Mouse (Mus musculus) neural tube, embryonic 14.5 days (tissue): ENCODE results near the gene Sesn2. TPM values are rescaled to one million over a fixed set of nuclear protein-coding genes. Genes with fewer than 3 reads are reported as not detected.
A peak's percentile ranks its signal among the peaks of the same experiment; 100 is the strongest.
"Not testable (repeated sequence)": the region's sequence is repeated elsewhere in the genome, so short reads cannot be mapped to it uniquely, and the experiment has no call there.

ENCODE experiments used
- ATAC-seq: fragments of 200-750 bp; cut with Nextera tagmentation; 2 replicates; pipeline ENCODE4 v1.8.0; 2017; ENCODE audit warnings: low read depth, mild to moderate bottlenecking, moderate TSS enrichment, moderate library complexity
- H3K27ac ChIP-seq: fragments of 300-500 bp; sonication (generic); 2 replicates; pipeline ENCODE4 v1.5.1; 2014; ENCODE audit warnings: low read depth, mild to moderate bottlenecking, control low read depth, low read length, moderate library complexity, mixed read lengths
- H3K27me3 ChIP-seq: fragments of 300-500 bp; sonication (generic); 2 replicates; pipeline ENCODE4 v1.6.1; 2014; ENCODE audit warnings: low read length; ENCODE audit not compliant: control insufficient read depth, insufficient read depth
- H3K36me3 ChIP-seq: fragments of 300-500 bp; sonication (generic); 2 replicates; pipeline ENCODE4 v1.6.1; 2014; ENCODE audit warnings: low read length, mixed read lengths; ENCODE audit not compliant: control insufficient read depth, insufficient read depth
- H3K4me1 ChIP-seq: fragments of 300-500 bp; sonication (generic); 2 replicates; pipeline ENCODE4 v1.6.1; 2014; ENCODE audit warnings: low read length; ENCODE audit not compliant: control insufficient read depth, insufficient read depth
- H3K4me2 ChIP-seq: fragments of 300-500 bp; sonication (generic); 2 replicates; pipeline ENCODE4 v1.6.1; 2014; ENCODE audit warnings: mild to moderate bottlenecking, low read depth, low read length, control low read depth
- H3K4me3 ChIP-seq: fragments of 300-500 bp; sonication (generic); 2 replicates; pipeline ENCODE4 v1.5.1; 2014; ENCODE audit warnings: low read depth, low read length, control low read depth, mixed read lengths
- H3K9ac ChIP-seq: fragments of 300-500 bp; sonication (generic); replicated peaks from 2 replicates; pipeline ENCODE4 v1.6.1; 2014; ENCODE audit warnings: low read depth, mild to moderate bottlenecking, control low read depth, low read length, mixed read lengths
- H3K9me3 ChIP-seq: fragments of 300-500 bp; sonication (generic); 2 replicates; pipeline ENCODE4 v1.6.1; 2016; ENCODE audit warnings: low read length; ENCODE audit not compliant: control insufficient read depth
- WGBS: fragments of 180-500 bp; shearing (Covaris S2); extraction: QIAGEN DNeasy Blood & Tissue Kit; methylation state at CpG from one replicate; pipeline ENCODE4 v1.1.7; 2014; 5-methylcytosine and 5-hydroxymethylcytosine counted together
- polyA plus RNA-seq: library from polyadenylated mRNA; unstranded; fragments of >200 nt; fragmentation: Nextera tagmentation; extraction: Ambion mirVana; gene quantifications from 2 replicates; pipeline ENCODE4 v1.2.1, GENCODE M21; 2014

Gene Sesn2
- 5.9 and 7.3 TPM in 2 replicates for polyA plus RNA-seq

GRCm38 (mm10) chr4:132510352-132510798 lies at the start of gene Sesn2:
TSS of gene Sesn2 (minus strand) at chr4:132510501.
- Histone ChIP-seq H3K4me3 (peak within 1 kb of the TSS; percentile 83), H3K27me3 (no peaks in the 10 kb centered on the region; the same call in 1 of the 2 replicates), H3K9ac (peak within 1 kb of the TSS; percentile 74), H3K4me1 (peaks cover 9% of the 10 kb centered on the region; the same call in 1 of the 2 replicates), H3K36me3 (no peaks in the 10 kb centered on the region), H3K27ac (peak within 1 kb of the TSS; percentile 64; the same call in 1 of the 2 replicates), H3K4me2 (peak within 1 kb of the TSS; percentile 85), H3K9me3 (no peaks in the 10 kb centered on the region)
- 0% methylated on average over 32 of the region's 32 CpGs for WGBS
- ATAC-seq = peak; percentile 94

DNA sequence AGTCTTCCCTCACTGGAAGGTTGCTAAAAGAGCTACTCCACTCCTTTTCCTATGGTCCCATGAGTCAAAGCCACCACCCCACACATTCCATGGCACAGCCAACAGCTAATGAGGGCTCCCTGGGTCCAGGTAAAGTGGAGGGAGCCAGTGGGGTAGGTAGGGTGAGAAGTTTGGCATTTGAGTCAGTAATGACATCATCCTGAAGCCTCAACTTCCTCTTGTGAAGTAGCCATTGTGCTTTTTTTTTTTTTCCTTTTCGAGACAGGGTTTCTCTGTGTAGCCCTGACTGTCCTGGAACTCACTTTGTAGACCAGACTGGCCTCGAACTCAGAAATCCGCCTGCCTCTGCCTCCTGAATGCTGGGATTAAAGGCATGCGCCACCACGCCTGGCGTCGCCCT lies 45.2 kb upstream of the Sesn2 start:
- 89% methylated on average over 7 of the region's 7 CpGs for WGBS
- not testable (repeated sequence) for ATAC-seq, H3K27me3 ChIP-seq, H3K4me2 ChIP-seq, H3K9ac ChIP-seq, H3K27ac ChIP-seq, H3K9me3 ChIP-seq, H3K4me1 ChIP-seq, H3K4me3 ChIP-seq
- peaks cover 25% of the 10 kb centered on the region for H3K36me3 ChIP-seq

DNA sequence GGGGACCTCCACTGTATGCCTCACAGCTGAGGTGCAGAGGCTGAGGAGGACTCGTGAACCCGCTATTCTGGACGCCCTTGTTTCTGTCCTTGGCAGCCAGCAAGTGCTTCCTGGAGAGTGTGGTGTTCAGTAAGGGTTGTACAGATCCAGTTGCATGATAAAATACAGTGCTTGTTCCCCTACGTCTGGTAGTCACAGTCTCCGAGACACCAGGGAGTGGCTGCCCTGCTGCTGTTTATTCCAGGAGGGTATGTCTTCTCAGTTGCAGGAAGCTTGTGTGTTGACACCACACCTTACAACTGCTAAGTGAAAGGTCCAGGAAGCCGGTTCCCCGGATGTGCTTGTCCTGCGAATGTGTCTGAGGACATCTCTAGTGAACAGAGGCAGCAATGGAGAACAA lies 44.4 kb upstream of the Sesn2 start:
- H3K4me1 ChIP-seq = no peaks in the 10 kb centered on the region
- no peak overlapping the region for H3K4me3 ChIP-seq

DNA sequence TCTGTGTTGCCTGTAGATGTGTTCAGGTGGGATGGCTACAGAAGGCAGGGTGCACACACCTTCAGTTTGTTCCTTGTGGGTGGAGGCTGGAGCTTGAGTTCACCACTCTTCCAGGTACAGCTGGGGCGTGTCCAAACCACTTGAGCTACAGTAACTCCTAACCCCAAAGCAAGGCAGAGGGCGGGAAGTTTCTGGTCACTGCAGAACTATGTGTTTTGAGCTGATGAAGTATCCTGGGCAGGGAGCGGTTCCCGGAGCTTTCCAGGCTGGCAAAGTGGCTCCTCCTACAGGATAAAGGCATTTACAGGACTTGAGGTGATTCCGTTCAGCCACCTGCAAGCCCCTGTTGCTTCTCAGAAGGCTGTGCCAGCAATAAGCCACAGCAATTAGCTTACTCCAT lies 43.9 kb upstream of the Sesn2 start:
- 70% methylated on average over 5 of the region's 5 CpGs for WGBS
- Histone ChIP-seq H3K4me2 (no peak overlapping the region), H3K4me3 (no peak overlapping the region), H3K4me1 (no peaks in the 10 kb centered on the region), H3K27me3 (no peaks in the 10 kb centered on the region), H3K9me3 (no peaks in the 10 kb centered on the region), H3K9ac (no peak overlapping the region), H3K36me3 (peaks cover 33% of the 10 kb centered on the region), H3K27ac (no peak overlapping the region)
- ATAC-seq = no peak

More for the DNA sequence above, 44.4 kb upstream of the Sesn2 start:
- Histone ChIP-seq H3K36me3 (peaks cover 28% of the 10 kb centered on the region), H3K4me2 (no peak overlapping the region), H3K27me3 (no peaks in the 10 kb centered on the region), H3K9me3 (no peaks in the 10 kb centered on the region), H3K9ac (no peak overlapping the region), H3K27ac (no peak overlapping the region)
- WGBS = 86% methylated on average over 8 of the region's 8 CpGs
- ATAC-seq = no peak

DNA sequence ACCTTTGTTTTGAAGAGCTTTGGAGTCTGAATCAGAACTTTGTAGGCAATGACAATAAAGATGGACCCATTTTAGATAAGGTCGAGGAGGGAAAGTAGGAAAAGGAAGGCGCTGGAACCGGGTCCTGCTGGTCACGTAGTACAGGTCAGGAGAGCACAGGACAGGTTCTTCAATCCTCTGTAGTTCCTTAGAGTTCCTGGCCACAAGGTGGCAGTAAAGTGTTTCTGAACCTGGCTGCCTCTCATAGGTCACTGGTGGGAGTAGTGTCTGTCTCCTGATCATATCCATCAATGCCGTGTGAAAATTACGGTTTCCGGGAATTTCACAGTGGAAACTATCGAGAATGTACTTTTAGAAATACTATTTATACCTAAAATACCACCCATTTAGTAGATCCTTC lies 35.5 kb upstream of the Sesn2 start:
- no peak for ATAC-seq
- H3K27ac ChIP-seq = no peak overlapping the region
- 45% methylated on average over 8 of the region's 8 CpGs for WGBS
- no peak overlapping the region for H3K9ac ChIP-seq
- H3K9me3 ChIP-seq = no peaks in the 10 kb centered on the region
- peaks cover 59% of the 10 kb centered on the region for H3K36me3 ChIP-seq
- no peak overlapping the region for H3K4me2 ChIP-seq
- H3K4me3 ChIP-seq = no peak overlapping the region
- H3K27me3 ChIP-seq = no peaks in the 10 kb centered on the region
- no peaks in the 10 kb centered on the region for H3K4me1 ChIP-seq

- no peak overlapping the region for H3K4me2 ChIP-seq
- 0 out of 2 replicates have a peak, but pooled peaks cover 1% of the 10 kb centered on the region for H3K4me1 ChIP-seq
- peaks cover 54% of the 10 kb centered on the region for H3K36me3 ChIP-seq
- no peaks in the 10 kb centered on the region for H3K9me3 ChIP-seq
- no peak for ATAC-seq
- H3K9ac ChIP-seq = no peak overlapping the region
- 74% methylated on average over 1 of the region's 1 CpGs for WGBS
- H3K27me3 ChIP-seq = no peaks in the 10 kb centered on the region
- H3K27ac ChIP-seq = no peak overlapping the region
- H3K4me3 ChIP-seq = no peak overlapping the region
Observed at GRCm38 (mm10) chr4:132542724-132543123, 32.4 kb upstream of the Sesn2 start.

DNA sequence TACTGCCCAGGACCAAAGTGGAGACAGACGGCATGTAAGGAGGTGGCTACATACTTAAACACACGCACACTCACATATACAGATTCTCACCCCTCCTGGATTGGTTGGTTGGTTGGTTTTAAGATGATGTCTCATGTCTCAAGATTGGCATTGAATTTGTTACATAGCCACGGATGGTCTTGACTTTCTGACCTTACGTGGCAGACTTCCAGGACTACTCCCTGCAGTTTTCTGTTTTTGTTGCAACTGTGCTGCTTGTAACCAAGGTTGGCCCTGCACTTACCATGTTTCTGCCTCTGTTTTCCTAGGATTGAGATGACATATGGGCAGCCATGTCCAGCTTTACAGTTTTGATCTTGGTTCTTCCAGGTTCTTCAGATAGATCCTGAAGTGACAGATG lies 31.1 kb upstream of the Sesn2 start:
- peaks cover 9% of the 10 kb centered on the region for H3K4me1 ChIP-seq
- no peaks in the 10 kb centered on the region for H3K27me3 ChIP-seq
- H3K4me2 ChIP-seq = no peak overlapping the region
- no peak overlapping the region for H3K4me3 ChIP-seq
- no peaks in the 10 kb centered on the region for H3K9me3 ChIP-seq
- peaks cover 43% of the 10 kb centered on the region for H3K36me3 ChIP-seq
- ATAC-seq = no peak
- H3K27ac ChIP-seq = no peak overlapping the region
- H3K9ac ChIP-seq = no peak overlapping the region
- 86% methylated on average over 4 of the region's 4 CpGs for WGBS

DNA sequence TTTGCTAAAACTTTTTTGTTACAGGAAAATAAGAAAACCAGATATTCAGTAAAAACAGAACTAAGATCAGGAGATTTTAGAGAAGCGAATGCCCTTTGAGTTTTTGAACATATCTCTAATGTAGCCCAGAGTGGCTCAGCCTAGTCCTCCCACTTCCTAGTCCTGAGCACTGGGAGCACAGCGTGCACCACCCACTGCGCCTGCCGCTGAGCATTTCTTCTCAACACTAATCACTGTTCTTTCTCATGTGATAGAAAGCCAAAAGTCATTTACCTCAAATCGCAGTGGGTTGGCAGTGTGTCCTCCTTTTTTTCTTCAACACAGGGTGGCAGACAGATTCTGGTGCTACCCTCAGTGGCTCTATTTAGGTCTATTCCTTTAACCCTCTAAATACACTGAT lies 29.2 kb upstream of the Sesn2 start:
- WGBS = 92% methylated on average over 5 of the region's 5 CpGs
- Histone ChIP-seq H3K27me3 (no peaks in the 10 kb centered on the region), H3K27ac (no peak overlapping the region), H3K4me2 (no peak overlapping the region), H3K4me3 (no peak overlapping the region), H3K9ac (no peak overlapping the region), H3K4me1 (peaks cover 14% of the 10 kb centered on the region), H3K36me3 (peaks cover 41% of the 10 kb centered on the region), H3K9me3 (no peaks in the 10 kb centered on the region)
- no peak for ATAC-seq

DNA sequence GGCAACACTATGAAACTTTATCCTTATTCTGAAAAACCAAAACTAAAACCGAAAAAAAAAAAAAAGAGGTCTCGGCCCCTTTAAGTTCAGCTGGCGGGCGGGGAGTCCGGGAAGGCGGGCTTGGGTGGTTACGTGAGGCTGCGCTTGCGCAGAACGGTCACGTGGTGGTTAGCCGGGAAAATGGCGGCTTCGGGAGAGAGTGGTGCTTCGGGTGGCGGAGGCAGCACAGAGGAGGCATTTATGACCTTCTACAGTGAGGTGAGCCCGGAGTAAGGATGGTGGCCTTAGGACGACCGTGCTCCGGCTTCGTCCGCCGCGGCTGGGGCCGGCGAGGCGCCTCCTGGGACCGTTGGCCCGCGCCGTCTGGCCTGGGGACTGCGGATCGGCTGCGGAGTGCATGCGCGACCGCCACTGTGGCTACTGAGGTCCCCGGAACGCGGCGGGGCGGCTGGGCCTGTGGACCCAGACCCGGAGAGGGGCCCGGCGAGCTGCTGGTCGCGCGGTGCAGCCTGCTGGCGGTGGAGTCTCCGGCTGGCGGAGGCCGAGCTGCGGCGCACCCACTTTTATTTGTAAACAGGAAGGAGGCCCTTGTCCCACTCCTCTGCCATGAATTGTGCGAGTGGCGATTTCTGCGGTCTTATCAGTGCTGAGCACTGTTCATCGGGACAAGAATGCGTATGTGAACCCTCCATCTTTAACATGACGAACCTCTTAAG lies 25.3 kb upstream of the Sesn2 start, which contains the start of gene Dnajc8:
TSS of gene Dnajc8 (plus strand) at position 145 of the 716 bp plus-strand sequence.
- no peaks in the 10 kb centered on the region; the same call in 1 of the 2 replicates for H3K27me3 ChIP-seq
- H3K9ac ChIP-seq = peak within 1 kb of the TSS; percentile 91
- peak within 1 kb of the TSS; percentile 78 for H3K27ac ChIP-seq
- ATAC-seq = peak; percentile 71
- under 1% methylated on average over 60 of the region's 60 CpGs for WGBS
- H3K9me3 ChIP-seq = no peaks in the 10 kb centered on the region
- H3K4me2 ChIP-seq = peak within 1 kb of the TSS; percentile 87
- H3K4me1 ChIP-seq = peaks cover 19% of the 10 kb centered on the region
- peaks cover 11% of the 10 kb centered on the region; the same call in 1 of the 2 replicates for H3K36me3 ChIP-seq
- H3K4me3 ChIP-seq = peak within 1 kb of the TSS; percentile 100
